Comparison of ENCODE assay signal across 9 mouse cellular contexts in the genomic region with DNA sequence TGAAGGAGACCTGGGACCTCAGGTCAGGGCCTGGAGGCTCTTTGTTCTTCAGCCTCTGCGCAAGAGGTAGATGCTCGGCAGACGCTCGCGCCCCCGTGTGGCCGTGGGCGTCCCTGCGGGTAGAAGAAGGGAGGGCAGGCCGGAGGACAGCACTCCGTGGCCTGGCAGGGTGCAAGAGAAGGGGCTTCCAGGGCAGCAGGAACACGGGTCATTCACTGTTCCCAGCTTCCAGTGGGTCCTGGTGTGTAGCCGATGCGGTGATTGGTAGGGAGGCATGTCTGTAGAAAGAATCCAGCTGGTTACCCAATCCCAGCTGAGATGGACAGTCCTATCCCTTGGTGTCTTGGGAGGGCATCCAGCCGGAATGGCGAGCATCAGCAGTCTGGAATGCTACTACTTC.
DNase-seq lines count a peak whose midpoint lies in the region; ATAC-seq and TF ChIP-seq lines count a peak whose summit lies in the region.
"Had no signal": no experiment of that assay in that cellular context is flagged by ENCODE, and none has a peak within 500 bp of the region (broad histone marks: within the 10 kb centered on the region; RNA-seq: fewer than 3 reads in every experiment).

No protein-coding gene starts in this region.

- H3K4me3 ChIP-seq in E14TG2a.4 (replicated peaks; ENCODE audit: low read length), result no peak overlapping the region
- H3K4me3 ChIP-seq in heart, postnatal 0 days (ENCODE audit: low read depth, low read length), result no peak overlapping the region
- H3K4me3 ChIP-seq in lung, postnatal 0 days (ENCODE audit: low read depth, low read length), result no peak overlapping the region
- H3K4me3 ChIP-seq: neural tube, embryonic 12.5 days had no signal

- no peak overlapping the region for H3K9ac ChIP-seq in heart, postnatal 0 days (replicated peaks; ENCODE audit: low read depth, low read length)
- H3K9ac ChIP-seq in lung, postnatal 0 days (replicated peaks; ENCODE audit: low read depth), result no peak overlapping the region
- H3K9ac ChIP-seq: neural tube, embryonic 12.5 days had no signal

- H3K36me3 ChIP-seq in E14TG2a.4 (ENCODE audit: insufficient read depth, low read length), result no peaks in the 10 kb centered on the region
- H3K36me3 ChIP-seq in heart, postnatal 0 days (replicated peaks; ENCODE audit: control insufficient read depth, insufficient read depth, low read length), result no peaks in the 10 kb centered on the region
- no peaks in the 10 kb centered on the region for H3K36me3 ChIP-seq in lung, postnatal 0 days (ENCODE audit: insufficient read depth, low read length)
- H3K36me3 ChIP-seq: neural tube, embryonic 12.5 days had no signal

- H3K4me1 ChIP-seq in E14TG2a.4 (replicated peaks; ENCODE audit: low read depth, low read length), result peaks cover 18% of the 10 kb centered on the region
- H3K4me1 ChIP-seq in heart, postnatal 0 days (ENCODE audit: control insufficient read depth, insufficient read depth), result no peaks in the 10 kb centered on the region
- H3K4me1 ChIP-seq in lung, postnatal 0 days (ENCODE audit: insufficient read depth, low read depth, low read length), result no peaks in the 10 kb centered on the region

- H3K27ac ChIP-seq in heart, postnatal 0 days (ENCODE audit: low read depth), result no peak overlapping the region
- no peak overlapping the region for H3K27ac ChIP-seq in lung, postnatal 0 days (ENCODE audit: low read length)
- H3K27ac ChIP-seq: neural tube, embryonic 12.5 days had no signal

- peaks cover 69% of the 10 kb centered on the region for H3K27me3 ChIP-seq in E14TG2a.4 (ENCODE audit: insufficient read depth, low read length)
- peaks cover 12% of the 10 kb centered on the region; the same call in 1 of the 2 replicates for H3K27me3 ChIP-seq in heart, postnatal 0 days (ENCODE audit: control insufficient read depth, insufficient read depth, low read length)
- H3K27me3 ChIP-seq in lung, postnatal 0 days (replicated peaks; ENCODE audit: insufficient read depth, low read length), result no peaks in the 10 kb centered on the region

- TF ChIP-seq CTCF in E14TG2a.4 (conservative IDR thresholded peaks at IDR 0.05; ENCODE audit: low read length), result peak; percentile 75
- peak; percentile 94 for TF ChIP-seq CTCF in heart, postnatal 0 days (IDR thresholded peaks at IDR 0.05; ENCODE audit: low read depth)
- peak; percentile 99 for TF ChIP-seq CTCF in lung, postnatal 0 days (IDR thresholded peaks at IDR 0.05)

- H3K4me2 ChIP-seq in heart, postnatal 0 days (ENCODE audit: low read depth, low read length), result no peak overlapping the region
- H3K4me2 ChIP-seq in lung, postnatal 0 days (replicated peaks; ENCODE audit: low read depth, low read length), result no peak overlapping the region
- H3K4me2 ChIP-seq: neural tube, embryonic 12.5 days had no signal

- H3K9me3 ChIP-seq in E14TG2a.4 (ENCODE audit: low read length), result 0 out of 2 replicates have a peak, but pooled peaks cover 8% of the 10 kb centered on the region
- H3K9me3 ChIP-seq in heart, postnatal 0 days (replicated peaks; ENCODE audit: control insufficient read depth, low read length), result no peaks in the 10 kb centered on the region
- H3K9me3 ChIP-seq in lung, postnatal 0 days (ENCODE audit: low read length), result no peaks in the 10 kb centered on the region
- H3K9me3 ChIP-seq: neural tube, embryonic 12.5 days had no signal

- DNase-seq in adrenal gland, postnatal 4 days (ENCODE audit: low spot score in 2 of 2), result peak; percentile 55 to 62
- DNase-seq in heart, postnatal 0 days (ENCODE audit: low spot score), result peak; percentile 43
- peak; percentile 76 to 84 for DNase-seq in layer of hippocampus, postnatal 10 days (ENCODE audit: low spot score in 2 of 2)
- DNase-seq in lung, postnatal 0 days (ENCODE audit: low spot score), result peak; percentile 77
- peak; percentile 52 for DNase-seq in right cerebral cortex, postnatal 25 days
- DNase-seq in urinary bladder, postnatal 10 days (ENCODE audit: low spot score), result peak; percentile 63

- ATAC-seq in erythroblast, adult 5-6 weeks (replicated peaks; ENCODE audit: low FRiP score, poor library complexity, severe bottlenecking), result 0 out of 2 replicates have a peak, but pooled peaks have one; percentile 57
- peak; percentile 61 for ATAC-seq in heart, postnatal 0 days (ENCODE audit: insufficient read depth, low read depth)
- peak; percentile 86 for ATAC-seq in lung, postnatal 0 days

- TF ChIP-seq EP300 in heart, postnatal 0 days (IDR thresholded peaks at IDR 0.05; ENCODE audit: low read depth), result no peak
- no peak for TF ChIP-seq EP300 in lung, postnatal 0 days (IDR thresholded peaks at IDR 0.05)

- WGBS in heart, postnatal 0 days, result 8% methylated on average over 16 of the region's 16 CpGs
- 10% methylated on average over 16 of the region's 16 CpGs for WGBS in lung, postnatal 0 days
